Mouse (Mus musculus): Measurements from ENCODE around the gene Rbms1. TPM values are rescaled to one million over a fixed set of nuclear protein-coding genes. Genes with fewer than 3 reads are reported as not detected.

Rbms1 gene
- 10 to 100 TPM; 20.0 to 24.0 TPM for total RNA-seq (2021)
- long read RNA-seq, experiment 1, partial matches to known transcripts: 0 of 12 reads
- long read RNA-seq, experiment 1, other reads (novel, unspliced or antisense): 10 of 12 reads
- long read RNA-seq, experiment 2, partial matches to known transcripts: 3 of 17 reads
- long read RNA-seq, experiment 2, other reads (novel, unspliced or antisense): 11 of 17 reads

DNA sequence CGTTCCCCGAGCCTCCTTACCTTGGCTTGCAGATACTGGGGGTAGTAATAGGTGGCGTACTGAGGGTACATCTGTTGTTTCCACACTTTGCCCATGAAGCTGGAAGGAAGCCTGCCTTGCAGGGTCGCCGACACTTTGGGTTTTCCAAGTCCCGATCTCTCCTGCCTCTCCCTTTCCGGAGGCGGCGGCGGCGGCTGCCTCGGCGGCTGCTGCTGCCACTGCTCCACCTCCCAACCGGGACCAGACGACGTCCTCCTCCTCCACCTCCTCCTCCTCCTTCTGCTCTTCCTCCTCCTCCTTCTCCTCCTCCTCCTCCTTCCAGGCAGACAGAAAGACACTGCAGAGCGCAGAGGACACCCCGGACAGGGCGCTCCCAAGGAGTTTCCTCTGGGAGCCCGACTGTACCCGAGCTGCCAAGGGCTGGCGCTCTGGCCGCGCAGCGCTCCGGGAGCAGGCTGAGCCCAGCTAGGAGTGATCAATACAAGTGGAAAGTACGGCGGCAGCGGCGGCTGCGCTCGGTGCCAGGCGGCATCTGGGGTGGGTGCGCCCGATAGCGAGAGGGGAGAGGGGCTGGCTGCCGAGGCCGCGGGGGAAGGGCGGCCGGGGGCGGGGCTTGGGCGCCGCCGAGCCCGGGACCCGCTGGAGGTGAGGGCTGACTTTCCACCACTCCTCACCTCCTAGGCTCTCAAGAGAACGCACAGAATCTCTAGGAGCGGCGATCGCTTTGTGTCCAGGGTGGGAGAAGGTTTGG is at the start of gene Rbms1:
Gene Rbms1 (minus strand): TSS at position 522 of the 751 bp plus-strand sequence.
- DNase-seq (ENCODE audit: low spot score): peak; percentile 72

DNA sequence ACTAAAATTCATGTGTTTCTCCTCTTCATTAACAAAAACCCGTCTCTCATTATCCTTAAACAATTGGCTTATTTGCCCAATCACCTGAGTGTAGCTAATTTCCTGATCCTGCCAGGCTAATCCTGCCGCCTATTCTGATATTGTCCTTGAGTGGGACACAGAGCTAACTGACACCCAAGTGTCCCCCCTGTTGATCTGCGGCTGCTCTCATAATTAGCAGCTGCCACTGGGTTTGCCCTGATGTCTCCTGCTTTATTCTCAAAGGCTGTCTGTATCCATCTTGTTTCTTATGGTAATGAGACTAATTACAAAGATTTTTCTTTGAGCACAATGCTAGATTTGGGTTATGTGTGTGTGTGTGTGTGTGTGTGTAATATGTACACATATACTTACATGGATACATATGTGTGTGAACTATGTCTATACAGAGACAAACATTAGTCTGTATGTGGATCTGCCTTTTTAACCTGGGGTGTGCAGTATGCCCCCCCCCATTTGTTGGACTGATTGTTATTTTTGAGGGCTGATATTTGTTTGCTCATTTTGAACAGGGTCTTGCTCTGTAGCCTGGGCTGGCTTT is 49.3 kb upstream of the Rbms1 start:
- no peak for DNase-seq (ENCODE audit: low spot score)

DNA sequence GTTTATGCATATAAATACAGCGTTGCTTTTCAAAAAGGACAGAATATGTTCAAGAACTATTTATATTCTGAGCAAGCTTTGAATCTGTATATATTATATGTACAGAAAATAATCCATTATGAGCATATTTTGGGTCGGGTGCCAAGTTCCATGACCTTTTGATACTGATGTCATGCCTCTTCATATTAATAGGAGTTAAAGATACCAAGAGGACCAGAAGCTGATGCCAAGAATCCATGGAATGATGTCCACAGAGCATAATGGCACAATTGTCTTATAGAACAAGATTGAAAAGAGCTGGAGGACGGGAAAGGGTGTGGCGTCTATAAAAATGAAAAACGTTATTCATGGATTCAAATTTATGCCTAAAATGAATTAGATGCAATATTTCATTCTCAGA is 23.3 kb upstream of the Rbms1 start:
- DNase-seq (ENCODE audit: low spot score): no peak

DNA sequence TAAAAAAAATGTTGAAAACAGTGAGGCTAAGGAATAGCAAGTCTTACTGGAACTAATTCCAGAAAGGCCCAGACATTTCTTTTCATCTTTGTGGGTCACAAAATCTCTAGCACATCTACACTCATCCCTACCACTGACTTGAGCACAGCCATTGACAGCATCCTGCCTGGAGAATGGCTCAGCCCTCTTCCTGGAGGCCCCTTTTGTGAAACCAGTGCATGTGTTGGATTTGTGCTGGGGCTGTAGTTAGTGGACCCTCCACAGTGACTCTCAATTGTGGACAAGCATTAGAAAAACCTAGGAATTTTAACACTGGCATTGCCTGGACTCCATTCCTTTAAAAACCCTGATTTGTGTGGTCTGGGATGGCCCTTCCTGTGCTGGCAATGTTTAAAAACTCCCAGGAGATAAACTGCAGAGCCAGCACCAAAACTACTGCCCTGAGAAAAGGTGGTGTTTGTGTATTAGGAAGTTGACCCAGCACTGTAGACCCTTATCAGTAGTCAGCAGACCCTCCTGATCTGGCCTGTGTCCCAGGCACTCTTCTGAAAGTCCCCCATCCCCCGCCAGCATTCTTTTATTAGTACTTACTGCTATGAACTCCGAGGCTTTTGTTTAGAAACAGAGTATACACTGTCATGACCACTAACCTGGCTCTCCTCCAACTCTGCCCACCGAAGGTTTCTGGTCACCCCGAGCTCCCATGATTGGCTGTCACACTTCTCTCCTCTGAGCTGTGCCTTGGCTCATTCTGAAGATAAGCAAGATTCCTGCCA is 15.7 kb upstream of the Rbms1 start:
- no peak for DNase-seq (ENCODE audit: low spot score)

DNA sequence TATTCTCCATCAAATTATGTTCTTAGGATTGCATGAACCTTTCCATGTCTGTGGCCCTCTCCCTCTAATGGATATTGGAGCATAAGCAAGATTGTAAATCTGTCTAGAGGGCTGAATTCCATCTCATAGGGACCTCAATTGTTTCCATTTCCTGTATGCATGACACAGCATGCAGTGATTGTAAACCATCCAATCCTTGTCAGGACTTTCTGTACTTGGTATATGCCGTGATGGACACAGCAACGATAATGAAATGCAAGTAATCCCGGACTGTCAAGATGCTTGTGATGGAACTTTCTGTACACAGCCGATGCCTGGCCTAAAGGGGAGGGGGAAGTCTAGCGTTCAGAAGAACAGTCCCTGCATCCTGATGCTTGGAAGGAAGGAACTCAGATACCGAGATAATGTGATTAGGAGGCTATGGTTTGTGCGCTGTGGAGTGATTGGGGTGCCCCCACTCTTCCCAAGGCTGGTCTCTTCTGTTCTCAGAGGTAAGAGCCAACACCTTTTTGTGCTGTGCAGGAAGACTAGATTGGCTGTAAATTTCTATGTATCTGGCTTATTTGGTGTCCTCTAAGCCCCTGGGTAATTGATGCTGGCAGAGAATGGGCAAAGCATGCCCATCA is 9.3 kb upstream of the Rbms1 start:
- DNase-seq (ENCODE audit: low spot score): no peak

DNA sequence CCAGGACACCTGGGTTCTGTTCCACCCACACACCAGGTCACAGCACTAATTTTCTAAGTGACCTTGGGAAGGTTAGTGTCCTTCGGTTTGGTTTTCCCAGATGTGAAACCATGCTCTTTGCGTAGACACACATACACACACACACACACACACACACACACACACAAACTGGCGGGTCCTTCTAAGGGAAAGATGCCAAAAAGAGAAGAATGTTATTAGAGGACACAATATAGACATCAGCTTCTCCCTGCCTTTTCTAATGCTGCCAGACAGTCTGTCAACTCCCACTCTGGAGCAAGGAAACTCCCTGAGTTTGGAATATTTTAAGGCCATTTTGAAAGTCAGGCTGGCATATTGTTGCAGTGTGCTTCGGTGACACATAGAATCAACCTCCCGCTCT is 624 bp upstream of the Rbms1 start:
- no peak for DNase-seq (ENCODE audit: low spot score)

DNA sequence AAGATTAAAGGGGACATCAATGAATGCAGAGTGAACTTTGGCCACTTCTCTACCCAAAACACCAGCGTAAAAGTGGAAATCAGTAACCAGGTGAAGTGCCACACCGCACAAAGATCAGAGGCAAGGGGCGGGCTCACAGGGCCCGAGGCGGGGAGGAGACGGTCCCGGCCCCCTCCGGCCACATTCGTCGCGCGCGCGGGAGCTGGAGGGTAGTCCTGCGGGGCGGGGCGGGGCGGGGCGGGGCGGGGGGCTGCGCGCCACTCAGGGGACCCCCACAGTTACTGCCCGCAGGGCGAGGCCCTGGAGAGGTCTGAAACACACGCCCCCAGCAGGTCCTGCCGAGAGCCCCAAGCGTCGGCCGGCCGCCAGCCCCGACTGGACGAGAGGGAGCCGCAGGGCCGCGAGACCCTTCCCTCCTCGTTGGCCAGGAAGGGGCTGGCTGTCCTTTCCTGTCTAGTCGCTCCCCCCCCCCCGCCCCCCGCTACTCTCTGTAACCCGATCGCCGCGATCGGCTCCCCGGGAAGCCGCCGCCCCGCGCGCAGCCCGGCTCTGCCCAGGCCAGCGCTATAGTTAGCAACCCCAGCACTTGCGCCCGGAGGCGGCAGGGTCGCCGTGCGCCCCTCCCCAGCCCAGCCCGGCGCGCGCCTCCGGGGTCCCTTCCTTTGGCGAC is 856 bp downstream of the Rbms1 start:
- DNase-seq (ENCODE audit: low spot score): peak; percentile 42

DNA sequence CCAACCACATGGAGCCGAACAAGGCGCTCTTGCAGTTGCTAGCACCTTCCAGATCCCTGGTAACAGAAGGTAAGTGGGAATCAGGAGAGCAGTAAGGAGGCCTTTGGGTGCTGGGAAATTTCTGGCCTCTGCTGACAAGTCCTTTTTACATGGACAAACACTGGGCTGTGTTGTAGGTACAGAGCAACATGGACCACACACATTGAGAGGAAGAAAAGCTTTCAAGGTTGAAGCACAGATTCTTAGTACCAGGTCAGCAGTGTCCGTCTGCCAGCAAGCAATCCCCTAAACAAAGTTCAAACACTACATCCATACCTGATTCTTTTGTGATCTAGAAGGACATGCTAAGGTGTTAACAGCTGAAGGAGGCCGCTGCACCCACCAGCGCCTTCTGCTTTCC is 1.7 kb downstream of the Rbms1 start:
- DNase-seq (ENCODE audit: low spot score): no peak

DNA sequence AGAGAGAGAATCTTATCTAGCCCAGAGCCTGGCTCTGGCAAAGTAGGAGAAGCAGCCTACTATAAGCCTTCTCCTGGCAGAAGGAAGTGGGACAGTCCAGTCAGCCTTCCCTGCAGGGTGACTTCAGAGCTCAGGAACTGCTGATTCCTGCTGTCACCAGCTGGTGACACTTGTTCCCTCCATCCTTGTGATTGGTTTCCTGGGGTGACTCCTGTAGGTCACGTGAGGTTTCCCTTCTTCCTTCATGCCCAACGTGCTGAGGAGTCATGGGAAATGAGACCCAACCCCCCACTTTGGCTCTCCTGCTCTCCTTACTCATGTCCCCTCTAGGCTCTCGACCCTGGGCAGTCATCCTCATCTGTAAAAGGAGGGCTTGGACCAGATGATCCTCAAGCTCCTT is 14.8 kb downstream of the Rbms1 start:
- no peak for DNase-seq (ENCODE audit: low spot score)

DNA sequence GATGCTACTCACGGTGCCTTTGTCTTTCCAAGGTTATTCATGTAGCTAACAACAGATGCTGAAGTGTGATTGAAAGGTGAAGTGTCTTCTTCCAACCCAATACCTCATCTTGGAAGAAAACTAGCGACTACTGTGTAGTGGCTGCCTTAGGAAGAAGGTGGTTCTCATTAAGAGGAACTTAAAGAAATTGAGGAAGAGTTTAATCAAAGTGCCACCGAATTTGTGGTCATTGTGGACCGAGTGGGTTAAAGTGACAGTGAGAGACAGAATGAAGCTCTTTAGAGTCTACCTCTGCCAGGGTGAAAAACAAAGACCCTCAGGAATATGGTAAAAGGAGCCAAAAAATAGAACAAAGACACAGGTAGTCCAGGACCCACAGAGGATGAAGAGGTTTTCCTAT is 15.2 kb downstream of the Rbms1 start:
- DNase-seq (ENCODE audit: low spot score): no peak

DNA sequence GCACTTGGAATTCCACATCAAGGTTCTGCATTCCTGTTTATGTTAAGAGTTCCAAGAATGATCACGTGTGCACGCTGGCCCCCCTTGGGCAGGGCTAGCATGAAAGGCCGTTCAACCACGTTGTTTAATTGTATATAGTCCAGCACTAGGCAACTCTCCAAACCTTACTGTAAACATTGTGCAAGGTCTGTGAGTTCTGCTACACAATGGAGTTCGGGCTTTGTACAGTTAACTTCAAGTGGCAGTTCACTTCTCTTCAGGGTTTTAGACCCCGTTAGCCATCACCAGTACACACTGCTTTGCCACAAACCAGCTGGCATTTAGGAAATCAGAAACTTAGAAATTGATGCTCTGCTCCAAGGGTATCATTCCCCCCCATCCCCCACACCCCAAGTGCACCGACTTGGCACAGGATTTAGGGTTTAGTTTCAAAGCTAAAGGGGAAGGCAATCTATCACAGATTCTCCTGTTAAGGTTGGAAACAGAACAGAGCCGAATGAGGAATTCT is 22.5 kb downstream of the Rbms1 start:
- no peak for DNase-seq (ENCODE audit: low spot score)

DNA sequence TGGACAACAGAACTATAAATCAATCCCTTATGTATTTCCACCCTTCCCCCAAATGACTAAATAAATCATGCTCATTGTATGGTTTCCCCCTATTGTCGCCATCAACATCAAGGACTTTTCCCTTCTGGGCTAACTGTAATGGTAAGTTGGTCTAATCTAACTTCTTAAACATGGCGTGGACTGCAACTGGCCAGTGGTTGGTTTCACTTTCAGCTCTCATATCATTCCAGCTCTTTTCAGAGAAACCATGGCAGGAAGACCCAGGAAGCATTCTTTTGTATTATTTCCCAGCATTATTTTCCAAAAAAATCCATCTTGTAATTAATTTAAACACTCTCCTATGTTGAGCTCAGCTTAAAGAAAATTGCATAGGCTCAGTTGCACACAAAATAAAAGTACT is 23.0 kb downstream of the Rbms1 start:
- DNase-seq (ENCODE audit: low spot score): no peak

DNA sequence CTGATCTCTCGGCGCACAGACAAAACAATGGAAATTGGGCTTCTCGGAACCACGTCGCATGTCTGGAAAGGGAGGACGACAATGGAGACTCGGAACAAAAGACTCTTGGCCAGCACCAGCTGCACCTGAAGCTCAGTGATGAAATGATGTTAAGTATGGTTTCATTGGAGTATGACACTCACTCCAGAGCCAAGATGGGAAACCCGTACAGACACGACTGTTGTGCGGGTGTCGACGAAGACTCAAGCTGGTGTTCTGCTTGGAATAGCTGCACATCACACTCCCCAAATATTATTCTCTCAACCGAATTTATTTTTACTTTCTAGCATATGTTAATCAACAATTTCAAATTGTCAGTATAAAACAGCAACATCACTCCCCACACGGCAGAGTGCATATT is 26.1 kb downstream of the Rbms1 start:
- DNase-seq (ENCODE audit: low spot score): no peak

DNA sequence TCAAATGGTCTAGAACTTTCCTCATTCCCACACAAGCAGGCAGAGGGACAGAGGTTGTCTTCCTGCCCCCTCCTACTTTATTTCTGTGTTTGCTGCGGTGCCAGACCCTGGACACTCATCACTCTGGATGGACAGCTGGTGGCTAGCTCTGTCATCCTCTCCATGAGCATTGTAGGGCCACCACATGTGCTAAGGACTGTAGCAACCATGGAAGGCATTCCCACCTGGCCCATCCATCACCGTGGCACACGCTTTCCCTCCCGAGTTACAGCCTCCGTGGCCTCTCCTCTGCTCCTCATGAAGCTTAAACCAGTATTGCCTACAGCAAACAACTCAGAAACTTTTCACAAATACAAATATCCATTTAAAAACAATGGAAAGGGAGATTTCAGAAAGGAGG is 34.0 kb downstream of the Rbms1 start:
- DNase-seq (ENCODE audit: low spot score): no peak

DNA sequence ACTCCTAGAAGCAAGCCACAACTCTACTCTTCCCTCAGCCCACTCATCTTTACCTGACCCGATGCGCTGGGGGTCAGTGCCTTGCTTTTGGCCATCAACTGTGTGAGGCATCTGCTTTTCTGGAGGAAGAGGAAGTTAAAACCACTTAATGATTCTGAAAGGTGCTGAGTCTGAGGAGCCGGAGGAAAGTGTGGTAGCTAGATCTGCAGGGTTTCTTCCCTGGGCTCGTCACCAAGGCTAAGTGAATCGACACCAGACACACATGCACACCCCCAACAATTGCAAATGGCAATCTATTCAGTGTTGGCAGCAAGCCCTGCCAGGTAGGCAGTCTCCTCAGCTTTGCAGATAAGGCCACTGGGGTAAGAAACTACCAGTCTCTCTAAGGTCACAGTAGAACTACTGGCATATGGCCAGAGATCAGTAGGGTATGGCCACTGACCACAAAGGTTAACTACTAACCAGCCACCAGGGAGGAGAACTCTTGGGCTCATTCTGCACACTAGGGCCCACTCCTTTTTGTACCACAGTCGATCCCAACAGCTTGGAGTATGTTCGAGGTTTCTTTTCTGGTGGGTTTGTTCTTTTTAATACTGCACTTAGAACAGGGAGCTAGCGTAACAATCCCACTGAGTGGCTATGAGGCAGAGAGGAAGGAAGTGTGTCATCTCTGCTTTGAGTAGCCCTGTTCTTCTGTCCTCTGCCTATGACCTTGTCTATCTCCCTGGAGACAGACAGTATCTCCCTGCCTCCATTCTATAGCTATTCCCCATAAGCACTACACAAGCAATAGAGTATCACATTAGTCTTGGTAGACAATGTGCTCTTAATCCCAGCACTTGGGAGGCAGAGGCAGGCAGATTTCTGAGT is 34.9 kb downstream of the Rbms1 start:
- DNase-seq (ENCODE audit: low spot score): no peak

DNA sequence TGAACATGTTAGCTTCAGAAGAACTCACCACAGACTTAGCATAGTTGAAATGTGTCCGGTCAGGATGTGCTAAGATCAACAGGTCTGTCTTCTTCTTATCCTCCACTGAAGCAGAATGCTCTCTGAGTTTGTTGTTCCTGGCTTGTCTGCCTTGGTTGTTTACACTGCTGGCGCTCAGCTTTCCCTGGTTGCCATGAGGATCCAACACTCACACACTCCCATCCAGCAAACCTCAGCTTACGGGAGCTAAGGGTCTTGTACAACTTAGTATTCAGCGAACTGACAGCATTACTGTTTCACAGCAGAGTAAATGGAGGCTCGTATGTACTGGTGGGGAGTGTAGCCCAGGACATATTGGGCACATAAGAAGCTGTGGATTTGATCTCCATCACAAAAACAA is 37.9 kb downstream of the Rbms1 start:
- DNase-seq (ENCODE audit: low spot score): no peak

DNA sequence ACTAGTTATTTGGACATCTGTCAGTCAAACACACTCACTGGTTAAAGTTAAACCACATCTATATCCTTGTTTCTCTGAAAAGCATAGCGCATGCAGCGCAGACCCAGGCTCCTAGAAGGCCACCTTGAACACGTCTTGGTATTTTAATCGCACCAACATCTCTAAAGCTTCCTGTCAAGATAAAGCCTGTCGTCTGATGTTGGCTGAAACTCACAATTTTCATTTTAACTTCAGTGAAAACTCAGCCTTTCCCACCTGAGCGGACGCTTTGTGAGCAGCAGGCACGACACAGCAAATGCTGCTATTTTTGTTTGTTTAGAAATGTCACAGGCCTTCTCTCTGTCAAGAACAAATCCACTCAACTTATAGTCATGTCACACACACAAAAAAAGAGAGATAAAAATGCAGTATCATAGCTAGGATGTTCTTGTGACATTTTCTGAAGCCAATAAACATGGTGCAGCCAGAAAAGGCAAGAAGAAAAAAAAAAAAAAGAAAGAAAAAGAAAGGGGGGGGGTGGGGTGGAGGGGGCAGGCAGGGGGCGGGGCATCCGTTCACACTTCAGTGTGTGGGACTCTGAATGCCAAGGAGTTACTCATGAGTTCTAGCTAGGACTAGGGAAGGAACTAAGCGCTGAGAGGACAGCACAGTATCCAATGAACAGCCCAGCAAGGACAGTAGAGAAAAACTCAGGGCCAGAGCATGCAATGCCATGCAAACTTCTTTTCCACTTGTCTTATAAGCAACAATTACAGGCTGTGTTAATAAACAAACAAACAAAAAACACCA is 39.0 kb downstream of the Rbms1 start:
- DNase-seq (ENCODE audit: low spot score): no peak

DNA sequence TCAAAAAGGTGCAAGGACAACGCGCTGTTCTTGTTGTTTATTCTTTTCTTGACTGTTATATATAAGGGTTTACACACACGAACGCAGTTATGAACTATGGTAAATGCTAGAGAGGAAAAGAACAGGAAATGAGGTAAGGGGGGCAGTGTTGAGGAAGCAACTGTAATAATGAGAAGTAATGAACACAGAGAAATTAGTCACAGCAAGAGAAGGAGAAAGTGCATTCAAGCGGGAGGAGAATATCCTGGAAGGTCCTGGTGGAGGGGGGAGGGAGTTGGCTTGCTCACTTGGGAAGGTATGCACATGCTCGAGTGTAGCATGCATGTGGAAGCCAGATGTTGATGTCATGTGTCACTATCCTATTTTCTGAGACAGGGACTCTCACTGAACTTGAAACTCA is 39.9 kb downstream of the Rbms1 start:
- DNase-seq (ENCODE audit: low spot score): no peak

DNA sequence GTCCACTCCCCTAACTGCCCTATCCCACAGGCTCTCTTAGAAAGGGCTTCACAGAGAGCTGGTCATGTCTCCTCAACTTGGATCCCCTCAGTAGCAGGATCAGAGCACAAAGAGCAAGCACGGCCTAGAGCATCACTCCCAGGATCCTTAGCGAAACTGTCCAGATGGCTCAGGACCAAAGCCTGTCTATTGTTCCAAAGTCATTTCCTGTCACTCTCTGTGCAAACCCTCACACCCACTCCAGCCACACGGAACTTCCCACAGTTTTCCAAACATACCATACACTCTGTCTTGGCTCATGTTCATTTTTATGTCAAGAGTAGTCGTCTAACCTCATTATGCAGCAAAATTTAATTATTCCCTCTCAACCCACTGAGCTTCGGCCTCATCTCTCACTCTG is 40.6 kb downstream of the Rbms1 start:
- DNase-seq (ENCODE audit: low spot score): no peak
